Mouse (Mus musculus) cerebellum, adult 9-10 months (tissue): ENCODE data around the gene Zkscan2.
A peak's percentile ranks its signal among the peaks of the same experiment; 100 is the strongest.

Experiments used
- DNase-seq: peaks from one replicate; pipeline ENCODE4 v3.0.0; 2022

Zkscan2 gene

DNA sequence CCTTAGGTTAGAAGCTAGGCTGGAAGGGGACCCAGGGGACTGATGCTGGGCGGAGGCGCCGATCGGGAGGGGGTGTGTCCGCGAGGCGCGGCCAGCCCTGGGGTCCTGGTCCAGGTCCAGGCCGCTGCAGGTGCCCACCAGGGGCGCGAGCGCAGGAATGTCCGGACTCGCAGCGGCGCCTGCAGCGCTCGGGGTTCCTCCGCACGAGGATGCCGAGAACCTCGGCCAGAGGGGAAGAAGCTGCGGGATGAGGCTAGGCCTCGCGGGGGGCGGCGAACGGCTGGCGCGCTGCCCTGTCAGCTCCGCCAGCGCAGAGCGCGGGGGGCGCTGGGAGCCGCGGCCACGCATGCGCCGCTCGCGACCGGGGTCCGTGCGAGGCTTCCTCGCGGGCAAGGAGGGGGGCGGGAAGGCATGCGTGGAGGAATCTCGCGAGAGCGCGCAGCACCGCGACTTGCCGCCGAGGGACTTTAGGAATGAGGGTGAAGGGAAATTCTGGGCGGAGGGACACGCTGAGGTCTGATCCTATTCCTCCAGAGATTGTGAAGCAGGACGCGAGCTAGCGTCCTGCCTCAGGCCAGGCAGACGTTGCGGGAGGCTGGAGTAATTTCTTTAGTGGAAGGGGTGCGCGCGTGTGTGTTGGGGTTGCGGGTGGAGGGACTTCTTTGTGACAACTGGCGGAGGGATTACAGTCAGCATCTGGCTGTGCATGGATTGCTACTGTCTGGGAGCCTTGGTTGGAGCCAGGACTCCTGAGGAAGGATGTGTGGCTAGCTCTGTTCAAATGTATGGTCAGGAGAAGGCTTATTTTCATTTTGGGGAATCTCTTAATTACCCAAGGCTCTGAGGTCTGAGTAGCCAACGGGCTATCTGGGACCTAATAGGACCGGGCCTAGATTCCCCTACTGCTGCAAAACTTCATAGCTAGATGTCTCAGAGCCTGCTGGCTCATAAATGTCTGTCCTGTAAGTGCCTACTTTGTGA, at the start of gene Zkscan2:
Gene Zkscan2 (minus strand): TSS at position 211 of the 981 bp plus-strand sequence.
- DNase-seq = peak; percentile 92

DNA sequence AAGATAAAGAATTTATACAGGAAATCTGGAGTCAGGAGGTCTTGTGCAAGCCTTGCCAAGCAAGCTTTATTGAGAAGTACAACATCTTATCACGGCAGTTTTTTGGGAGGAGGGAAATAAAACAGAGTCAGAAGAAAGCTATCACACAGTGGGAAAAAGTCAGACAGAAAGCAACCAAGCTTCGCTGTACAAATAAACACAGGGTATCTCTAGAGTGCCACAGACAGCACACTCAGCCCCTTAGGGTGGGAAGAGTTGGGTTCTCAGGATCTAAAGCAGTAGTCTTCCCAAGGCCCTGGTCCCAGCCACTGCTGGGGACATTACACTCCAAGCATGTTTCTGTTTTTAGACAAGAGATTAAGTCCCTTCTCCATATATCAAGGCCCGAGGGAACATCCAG, 28.9 kb upstream of the Zkscan2 start:
- no peak for DNase-seq

DNA sequence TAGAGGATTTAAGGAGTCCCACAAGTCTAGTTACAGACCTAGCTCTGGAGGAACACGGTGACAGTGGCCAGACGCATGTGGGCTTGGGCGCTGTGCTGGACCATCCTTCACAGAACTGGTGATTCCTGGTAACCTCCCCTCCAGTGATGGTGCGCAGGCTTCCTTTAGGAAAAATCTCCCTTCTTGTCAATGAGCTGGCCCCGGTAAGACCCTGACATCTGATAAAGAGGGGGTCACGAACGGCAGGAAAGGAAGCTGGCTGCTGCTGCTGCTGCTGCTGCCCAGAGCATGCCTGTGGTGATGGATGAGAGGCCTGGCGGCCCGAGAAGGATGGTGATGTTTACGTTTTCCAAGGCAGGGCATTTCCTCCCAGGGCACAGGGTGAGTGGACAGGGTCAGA, 25.5 kb upstream of the Zkscan2 start:
- DNase-seq = no peak

DNA sequence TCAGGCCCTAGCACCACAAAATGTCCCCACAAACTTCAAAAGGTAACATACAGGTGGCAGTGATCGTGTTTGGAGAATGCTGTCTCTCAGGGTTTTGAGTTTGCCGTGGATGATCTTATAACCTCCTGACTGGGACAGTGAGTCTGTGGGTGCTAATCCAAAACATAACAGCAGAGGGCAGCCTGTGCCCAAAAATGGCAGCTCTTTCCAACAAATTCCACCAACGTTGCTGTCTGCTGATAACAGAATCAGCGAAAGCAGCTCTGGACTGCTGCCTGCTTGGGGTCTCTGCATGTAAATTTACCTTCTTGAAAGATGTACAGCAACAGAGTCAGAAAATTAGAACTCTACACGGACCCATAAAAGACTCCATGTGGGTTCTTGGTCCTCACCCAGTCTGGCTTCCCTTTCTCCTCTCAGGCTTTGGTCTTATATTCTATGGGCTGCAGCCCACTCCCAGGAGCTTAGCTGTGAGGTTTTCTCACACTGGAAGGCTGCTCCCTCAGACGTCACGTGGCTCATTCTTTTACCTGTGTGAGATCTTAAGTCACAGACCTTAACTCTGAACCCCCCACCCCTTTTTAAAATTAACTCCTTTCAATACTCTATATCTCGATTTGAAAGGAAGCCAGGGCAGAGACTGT, 24.1 kb upstream of the Zkscan2 start:
- DNase-seq = peak; percentile 76

DNA sequence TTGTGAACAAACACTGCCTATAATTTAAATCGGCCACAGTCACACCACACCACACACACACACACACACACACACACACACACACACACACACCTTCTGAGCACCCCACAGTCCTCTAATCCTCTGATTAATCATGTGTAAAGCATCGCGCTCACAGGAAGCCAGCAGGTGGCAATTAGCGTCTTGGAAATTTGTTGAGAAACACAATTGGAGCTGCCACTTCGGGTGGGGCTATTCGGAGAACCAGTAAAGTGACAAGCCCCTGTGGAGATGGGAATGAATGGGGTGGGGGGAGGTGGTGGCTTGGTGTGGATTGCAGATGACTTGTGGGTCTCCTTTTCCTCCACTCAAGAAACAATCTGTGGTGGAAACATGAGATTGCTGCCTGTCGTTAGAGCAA, 7.7 kb upstream of the Zkscan2 start:
- DNase-seq = no peak

DNA sequence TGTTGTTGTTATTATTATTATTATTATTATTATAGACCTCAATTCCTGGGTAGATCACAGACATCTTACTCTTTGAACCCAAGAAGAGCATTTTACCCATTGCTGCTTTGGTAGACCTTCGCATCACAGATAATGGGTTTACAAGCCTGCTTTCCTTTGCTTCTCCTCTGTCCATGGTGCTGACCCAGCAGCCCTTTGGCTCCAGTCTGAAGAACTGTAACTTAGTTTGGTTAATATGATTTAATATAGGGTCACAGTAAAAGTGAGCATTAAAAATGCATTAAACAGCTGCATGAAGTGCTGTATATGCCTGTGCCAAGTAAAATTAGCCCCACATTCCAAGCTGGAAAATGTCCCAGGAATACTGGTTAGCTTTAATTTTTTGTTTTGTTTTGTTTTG, 3.1 kb upstream of the Zkscan2 start:
- no peak for DNase-seq

DNA sequence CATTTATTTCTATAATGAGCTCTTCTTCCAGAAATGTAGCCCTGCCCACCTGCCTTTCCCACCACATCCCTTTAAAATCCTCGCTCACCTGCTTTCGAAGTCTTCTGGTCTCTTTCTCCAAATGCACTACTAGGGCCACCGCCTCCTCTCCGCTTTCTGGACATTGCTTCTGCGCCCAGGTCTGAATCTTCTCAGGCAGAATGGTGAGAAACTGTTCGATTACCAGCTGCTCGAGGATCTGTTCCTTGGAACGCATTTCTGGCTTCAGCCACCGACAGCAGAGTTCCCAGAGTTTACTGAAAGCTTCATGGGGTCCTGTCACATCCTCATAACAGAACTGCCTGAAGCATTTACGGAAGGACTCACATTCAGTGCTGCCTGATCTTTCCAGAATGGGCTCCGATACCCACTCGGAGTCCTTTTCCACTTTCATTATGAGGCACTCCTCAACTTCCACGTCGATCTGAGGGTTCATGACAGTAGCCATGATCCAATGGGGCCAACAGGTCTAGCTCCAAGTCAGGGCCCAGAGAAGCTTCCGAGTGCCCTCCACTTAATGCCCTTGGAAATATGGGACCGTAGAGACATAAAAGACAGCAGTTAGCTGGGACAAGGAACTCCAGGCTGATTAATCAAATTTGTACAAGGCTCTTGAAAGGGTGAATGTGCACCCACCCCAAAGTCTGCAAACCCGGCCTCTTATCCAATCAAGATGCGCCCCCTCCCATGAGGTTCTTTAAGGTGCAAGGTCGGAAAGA, 589 bp downstream of the Zkscan2 start:
- DNase-seq = no peak

DNA sequence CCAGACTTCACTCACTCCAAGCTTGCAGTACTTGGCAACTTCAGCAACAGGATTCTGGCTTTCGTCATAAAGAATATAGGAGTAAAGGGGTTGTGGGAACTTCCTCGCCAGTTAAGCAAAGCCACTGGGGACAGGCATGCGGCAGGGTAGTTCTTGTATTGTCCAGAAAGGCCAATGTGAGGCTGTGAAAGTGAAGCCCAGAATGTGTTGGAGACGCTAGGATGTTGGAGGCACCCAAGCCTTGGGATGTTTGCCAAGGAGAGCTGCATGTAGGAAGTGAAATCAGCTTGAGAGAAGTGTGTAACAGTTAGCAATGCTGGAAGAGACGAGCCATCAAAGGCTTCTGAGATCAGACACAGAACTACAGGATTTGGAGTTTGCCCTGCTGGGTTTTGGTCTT, 12.5 kb downstream of the Zkscan2 start:
- no peak for DNase-seq

DNA sequence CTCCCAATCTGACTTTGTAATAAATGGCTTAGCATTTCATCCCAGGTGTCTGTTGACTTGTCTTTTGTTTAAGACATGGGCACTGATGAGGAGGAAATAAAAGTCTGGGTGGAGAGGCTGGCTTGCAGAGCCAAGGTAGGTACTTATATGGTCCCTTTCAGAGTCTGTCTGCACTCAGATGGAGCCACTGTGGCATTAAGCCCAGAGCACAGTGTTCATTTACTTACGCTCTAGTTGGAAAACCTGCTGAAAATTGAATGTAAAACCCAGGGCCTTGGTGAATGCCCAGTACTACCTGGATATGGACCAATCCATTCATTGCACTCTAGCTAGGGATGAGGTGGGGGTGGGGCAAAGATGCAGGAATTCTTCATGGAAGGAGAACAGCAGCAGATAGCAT, 32.3 kb downstream of the Zkscan2 start:
- DNase-seq = peak; percentile 66

DNA sequence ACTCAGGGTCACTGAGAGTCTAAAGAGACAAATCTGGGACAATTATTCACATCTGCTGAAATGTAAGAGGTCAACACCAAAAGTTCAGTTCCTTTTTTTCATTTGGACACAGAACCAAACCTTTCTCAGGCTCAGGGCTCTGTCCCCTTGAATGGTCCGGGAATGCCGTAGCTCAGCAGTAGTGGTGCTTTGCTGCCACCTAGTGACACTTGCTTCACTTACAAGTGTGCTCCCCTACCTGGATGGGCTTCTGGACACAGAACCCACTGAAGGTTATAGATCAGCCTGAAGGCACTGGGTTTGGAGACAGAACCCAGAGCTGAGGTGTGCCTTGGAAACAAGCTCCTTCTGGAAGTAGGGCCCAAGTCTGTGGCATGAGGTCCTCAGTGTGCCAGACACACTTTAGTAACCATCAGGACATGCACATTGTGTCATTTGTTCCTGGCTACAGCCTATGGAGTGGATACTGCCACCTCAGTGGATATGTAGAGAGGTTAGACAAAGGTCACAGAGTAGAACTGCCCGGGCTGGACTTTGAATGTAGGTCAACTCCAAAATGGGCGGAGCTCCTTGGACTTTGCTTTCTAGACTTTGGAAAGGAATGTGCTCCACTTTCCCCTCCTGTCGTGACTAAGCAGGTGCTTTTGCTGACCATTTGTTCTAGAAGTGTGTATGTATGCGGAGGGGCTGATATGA, 34.4 kb downstream of the Zkscan2 start:
- peak; percentile 83 for DNase-seq

DNA sequence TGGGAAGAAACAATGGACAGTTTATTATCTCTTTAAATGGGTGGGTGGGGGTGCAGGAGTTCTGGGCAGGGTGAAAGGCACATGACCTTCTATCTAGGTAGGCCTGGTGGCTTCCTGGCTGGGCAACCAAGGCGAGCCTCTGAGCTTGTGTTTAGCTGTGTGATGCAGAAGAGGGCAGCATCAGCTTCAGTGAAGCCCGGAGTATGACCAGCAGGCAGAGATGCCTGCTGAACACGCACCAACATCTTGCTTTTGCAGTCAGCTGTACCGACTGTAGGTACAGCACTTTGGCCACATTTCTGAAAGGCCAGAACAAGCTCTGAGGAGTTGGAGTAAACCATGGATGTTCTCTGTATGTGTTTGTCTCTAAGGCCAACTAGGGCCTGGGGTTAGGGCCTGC, 36.7 kb downstream of the Zkscan2 start:
- DNase-seq = no peak

DNA sequence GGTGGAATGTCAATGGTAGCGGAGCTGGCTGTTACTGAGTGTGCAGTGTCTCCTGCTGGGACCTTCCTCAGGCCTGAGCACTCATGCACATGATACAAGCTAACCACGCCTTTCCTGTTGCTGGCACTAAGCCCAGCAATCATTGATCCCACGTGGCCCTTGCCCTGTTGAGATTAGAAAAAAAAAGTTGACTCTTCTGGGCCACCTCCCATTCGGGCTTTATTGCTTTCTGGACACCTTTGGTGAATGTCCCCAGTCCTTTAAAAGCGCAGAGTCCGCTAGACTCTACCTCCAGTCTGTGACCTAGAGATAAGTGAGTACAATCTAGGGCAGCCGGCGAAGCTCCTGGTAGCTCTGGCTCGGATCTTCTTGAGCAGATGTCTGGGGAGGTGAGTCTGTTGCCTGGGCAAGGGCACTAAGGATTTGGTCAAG, 38.2 kb downstream of the Zkscan2 start, which contains the start of gene Aqp8:
Gene Aqp8 (plus strand): TSS at position 222 of the 432 bp plus-strand sequence.
- peak; percentile 36 for DNase-seq

DNA sequence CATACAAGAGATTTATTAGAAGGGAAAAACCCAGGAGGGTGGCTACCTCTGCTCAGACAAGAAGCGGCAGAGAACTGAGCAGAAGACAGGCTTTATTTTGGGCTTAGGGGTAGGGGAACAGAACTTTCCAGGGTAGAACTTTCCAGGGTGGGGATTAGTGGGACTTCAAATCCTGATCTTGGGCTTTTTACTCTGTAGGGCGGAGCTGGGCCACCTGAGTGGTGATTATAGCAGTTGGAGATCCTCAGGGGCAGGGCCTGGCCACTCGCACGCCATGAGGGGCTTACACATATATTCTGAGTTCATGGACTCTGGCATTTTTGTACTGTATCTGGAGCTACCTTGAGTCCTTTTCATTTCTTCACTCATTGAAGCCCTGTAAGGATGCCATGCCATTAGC, 38.9 kb downstream of the Zkscan2 start:
- no peak for DNase-seq

DNA sequence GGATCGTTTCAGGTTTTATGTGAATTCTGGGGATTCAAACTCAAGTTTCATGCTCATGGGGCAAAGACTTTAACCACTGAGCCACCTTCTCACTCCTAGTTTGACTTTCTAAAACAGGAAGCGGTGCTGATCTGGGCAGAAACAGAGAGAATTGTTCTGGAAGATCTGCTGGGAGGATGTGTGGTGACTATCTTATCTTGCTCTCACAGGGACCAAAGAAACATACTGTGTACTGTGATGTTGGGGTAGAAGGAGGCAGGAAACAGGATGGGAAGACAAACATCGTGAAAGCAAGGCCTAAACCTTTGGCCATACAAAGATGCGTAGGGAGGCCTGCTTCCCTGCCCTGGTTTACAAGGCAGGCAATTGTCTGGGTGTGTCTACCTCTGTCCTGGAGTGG, 41.0 kb downstream of the Zkscan2 start:
- DNase-seq = no peak

DNA sequence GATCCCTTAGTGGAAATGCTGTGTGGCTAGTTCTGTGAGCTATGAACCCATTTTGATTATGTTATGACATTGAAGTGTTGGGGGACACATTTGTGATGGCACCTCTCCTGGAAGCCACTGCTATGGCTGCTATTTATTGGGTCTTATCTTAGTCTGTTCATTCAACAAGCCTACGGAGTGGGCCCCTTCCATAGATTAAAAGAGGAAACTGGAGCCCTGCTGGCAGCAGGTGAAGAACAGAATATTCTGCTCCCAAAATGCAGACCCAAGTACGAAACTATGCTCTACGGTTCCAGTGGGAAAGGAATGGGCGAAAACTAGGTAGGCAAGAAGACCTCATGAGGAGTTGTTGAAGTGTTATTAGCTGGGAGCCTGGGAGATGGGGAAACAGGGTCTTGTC, 41.9 kb downstream of the Zkscan2 start:
- DNase-seq = no peak

DNA sequence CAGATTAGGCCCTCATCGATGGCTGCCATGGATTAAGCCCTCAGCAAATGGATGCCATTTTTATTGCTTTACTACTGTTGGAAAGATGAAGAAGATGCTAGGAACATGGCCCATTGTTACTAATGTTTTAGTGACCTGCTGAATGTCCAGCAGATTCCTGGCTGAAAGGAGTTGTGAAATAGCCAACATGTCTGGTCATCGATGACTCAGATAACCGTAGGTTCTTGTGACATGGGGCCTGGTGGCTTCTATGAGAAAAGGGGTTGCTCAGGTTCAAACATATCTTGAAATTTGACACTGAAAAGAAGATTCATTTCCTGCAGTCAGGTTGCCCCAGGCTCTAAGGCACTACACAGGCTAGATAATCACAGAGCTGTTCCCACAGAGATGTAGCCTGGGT, 45.2 kb downstream of the Zkscan2 start:
- no peak for DNase-seq

DNA sequence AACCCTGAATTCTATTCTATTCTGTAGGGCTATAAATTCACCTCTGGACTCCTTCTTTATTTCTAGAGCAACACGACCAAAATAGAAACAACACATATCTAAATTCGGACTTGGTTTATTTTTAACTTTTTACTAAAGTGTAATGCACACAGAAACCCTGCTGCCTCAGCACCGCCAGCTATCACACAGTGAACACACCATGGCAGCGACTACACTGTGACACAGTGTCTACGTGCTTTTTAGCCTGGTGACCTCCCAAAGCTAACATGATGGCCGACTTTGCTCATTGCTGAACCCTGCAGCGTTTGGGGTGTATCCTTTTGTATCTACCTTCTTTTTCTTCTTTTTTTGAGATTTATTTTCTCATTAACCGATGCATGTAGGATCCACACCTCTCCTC, 47.2 kb downstream of the Zkscan2 start:
- DNase-seq = no peak

DNA sequence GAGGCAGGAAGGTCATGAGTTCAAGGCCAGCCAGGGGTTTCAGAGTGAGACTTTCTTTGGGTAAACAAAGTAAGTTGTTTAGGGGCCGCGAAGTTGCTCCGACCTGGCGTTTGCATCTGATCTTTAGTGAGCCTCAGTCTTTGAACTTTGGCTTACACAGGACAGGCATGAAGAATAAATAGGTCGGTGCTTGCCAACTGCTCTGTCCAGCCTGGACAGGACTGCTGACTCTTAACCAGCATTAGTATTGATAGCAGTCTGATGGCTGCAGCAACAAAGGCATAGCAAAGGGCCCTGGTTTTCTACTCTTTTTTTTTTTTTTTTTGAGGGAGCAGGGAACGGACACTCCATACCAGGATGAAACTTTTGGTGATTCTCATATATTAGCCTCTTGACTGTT, 47.7 kb downstream of the Zkscan2 start:
- DNase-seq = no peak

DNA sequence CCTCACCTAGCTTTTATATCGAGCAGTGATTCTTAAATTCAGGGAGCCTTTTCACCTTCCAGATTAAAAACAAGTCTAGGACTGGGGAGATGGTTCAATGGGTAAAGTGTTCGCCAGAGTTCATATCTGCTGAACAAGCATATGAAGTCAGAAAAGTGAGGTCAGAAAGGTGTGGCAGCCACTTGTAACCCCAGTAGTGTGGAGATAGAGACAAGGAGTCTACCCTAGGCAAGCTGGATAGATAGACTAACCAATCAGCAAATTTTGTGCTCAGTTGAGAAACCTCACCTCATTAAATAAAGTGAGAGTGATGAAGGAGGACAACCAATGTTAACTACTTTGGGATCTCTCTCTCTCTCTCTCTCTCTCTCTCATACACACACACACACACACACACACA, 49.7 kb downstream of the Zkscan2 start:
- no peak for DNase-seq

DNA sequence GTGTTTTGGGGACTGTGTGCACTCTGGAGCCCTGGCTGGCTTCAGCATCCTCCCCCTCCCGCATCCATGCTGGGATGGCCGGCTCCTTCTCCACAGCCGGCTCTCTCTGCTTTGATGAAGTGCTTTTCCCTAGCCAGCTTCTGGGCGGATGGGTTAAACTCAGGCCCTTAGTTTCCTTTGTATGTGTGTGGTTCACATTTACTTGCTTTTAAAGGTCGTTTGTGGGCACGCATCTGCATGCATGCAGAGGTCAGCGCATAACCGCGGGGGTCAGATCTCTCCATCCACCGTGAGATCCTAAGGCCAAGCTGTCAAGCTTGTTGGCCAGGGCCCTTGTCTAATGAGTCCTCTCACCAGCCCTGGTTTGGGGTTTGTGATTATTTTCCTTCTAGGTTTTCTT, 50.6 kb downstream of the Zkscan2 start:
- no peak for DNase-seq

DNA sequence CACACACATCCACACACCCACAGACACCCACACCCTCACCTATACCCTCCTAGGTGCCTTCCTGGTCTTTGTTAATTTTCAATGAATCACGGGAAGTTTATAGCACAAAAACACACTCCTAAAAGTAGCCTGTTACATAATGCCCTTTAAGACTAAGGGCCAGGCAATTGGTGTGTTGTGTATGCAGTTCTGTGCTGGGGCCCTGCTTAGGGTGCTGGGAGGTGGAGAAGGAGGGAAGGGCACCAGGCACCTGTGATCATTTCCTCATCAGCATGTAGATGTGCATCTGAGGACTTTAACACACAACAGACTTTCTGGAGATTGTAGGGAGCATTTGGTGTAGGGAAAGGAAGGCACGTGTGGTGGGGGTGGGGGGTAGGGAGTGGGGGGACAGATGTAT, 51.5 kb downstream of the Zkscan2 start:
- no peak for DNase-seq

DNA sequence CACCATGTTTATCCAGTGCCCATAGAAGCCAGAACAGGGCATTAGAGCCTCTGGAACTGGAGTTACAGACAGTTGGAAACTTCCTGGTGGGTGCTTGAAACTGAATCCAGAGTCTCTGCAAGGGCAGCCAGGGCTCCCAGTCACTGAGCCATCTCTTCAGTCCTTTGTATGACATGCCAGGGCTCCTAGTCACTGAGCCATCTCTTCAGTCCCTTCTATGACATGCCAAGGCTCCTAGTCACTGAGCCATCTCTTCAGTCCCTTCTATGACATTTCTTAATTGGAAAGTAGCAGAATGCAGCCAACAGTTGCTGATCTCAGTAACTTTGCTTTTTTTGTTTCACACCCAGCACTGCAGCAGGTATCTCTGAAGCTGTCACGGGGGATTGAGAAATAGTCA, 58.2 kb downstream of the Zkscan2 start:
- DNase-seq = no peak

DNA sequence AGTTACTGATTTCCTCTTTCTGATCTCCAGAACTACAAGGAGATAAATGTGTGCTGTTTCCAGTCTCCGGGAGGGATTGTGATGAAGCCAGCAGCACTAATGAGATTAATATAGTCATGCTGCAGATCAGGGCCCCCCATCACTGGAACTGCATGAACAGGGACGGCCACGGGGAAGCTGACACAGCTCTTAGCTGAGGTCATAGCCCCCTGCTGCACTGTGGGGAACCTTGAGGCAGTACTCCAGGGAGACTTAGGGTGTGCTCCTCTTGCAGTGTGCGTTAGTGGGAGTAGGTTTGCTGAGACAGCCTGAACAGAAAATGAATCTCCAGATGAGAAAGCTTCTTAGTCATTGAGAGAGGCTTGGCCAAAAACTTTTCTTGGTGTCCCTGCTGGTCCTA, 69.0 kb downstream of the Zkscan2 start:
- DNase-seq = no peak
